Mouse (Mus musculus) CH12.LX (cell line): ENCODE data around the gene Prdx2. TPM values are rescaled to one million over a fixed set of nuclear protein-coding genes. Genes with fewer than 3 reads are reported as not detected.
A peak's percentile ranks its signal among the peaks of the same experiment; 100 is the strongest.

ENCODE experiments used
- DNase-seq: peaks from one replicate; pipeline ENCODE4 v3.0.0-alpha.2; 2013; ENCODE audit errors: extremely low read depth
- H3K27ac ChIP-seq: 2 replicates; pipeline ENCODE4 v1.5.1; 2012; ENCODE audit warnings: low read depth, mild to moderate bottlenecking, control low read depth, moderate library complexity; ENCODE audit not compliant: insufficient read depth
- H3K27me3 ChIP-seq: replicated peaks from 2 replicates; pipeline ENCODE3; 2012; ENCODE audit warnings: inconsistent platforms
- H3K36me3 ChIP-seq, 2 experiments: replicated peaks in 1 of 2; 2 replicates each; pipeline versions ENCODE3 to v1.6.1; 2012; ENCODE audit warnings: inconsistent platforms in 1 of 2, low read length in 1 of 2, mild to moderate bottlenecking in 1 of 2, mixed read lengths in 1 of 2, moderate library complexity in 1 of 2; ENCODE audit not compliant: control insufficient read depth in 1 of 2, insufficient read depth in 1 of 2
- H3K4me1 ChIP-seq, 2 experiments: 2 replicates each; pipeline ENCODE4 v1.6.1; 2012; ENCODE audit warnings: inconsistent platforms in 1 of 2, moderate library complexity in 1 of 2; ENCODE audit not compliant: insufficient read depth in 2 of 2, control insufficient read depth in 1 of 2
- H3K4me2 ChIP-seq: 2 replicates; pipeline ENCODE4 v1.6.1; 2012; ENCODE audit warnings: low read depth, mild to moderate bottlenecking, control low read depth; ENCODE audit not compliant: poor library complexity, insufficient read depth, severe bottlenecking
- H3K4me3 ChIP-seq, 3 experiments: fragments of 150-350 bp in 1 of 3; sonication (generic) in 1 of 3; replicated peaks in 1 of 3; 2 replicates each; pipeline versions ENCODE3 to v1.5.1; 2011 to 2012; ENCODE audit warnings: low read depth in 2 of 3, low read length in 2 of 3, mild to moderate bottlenecking in 2 of 3, moderate library complexity in 2 of 3, control low read depth in 1 of 3, improper control_type of control experiment in 1 of 3, inconsistent platforms in 1 of 3, mixed read lengths in 1 of 3; ENCODE audit not compliant: poor library complexity in 1 of 3
- H3K79me2 ChIP-seq: replicated peaks from 2 replicates; pipeline ENCODE4 v1.6.1; 2012; ENCODE audit warnings: mild to moderate bottlenecking, moderate library complexity; ENCODE audit not compliant: control insufficient read depth, poor library complexity, insufficient read depth, severe bottlenecking; ENCODE audit errors: extremely low read depth
- H3K9ac ChIP-seq: 2 replicates; pipeline ENCODE4 v1.6.1; 2012; ENCODE audit warnings: low read depth, mild to moderate bottlenecking, control low read depth, moderate library complexity; ENCODE audit not compliant: insufficient read depth
- H3K9me3 ChIP-seq: replicated peaks from 2 replicates; pipeline ENCODE3; 2012; ENCODE audit warnings: low read length, inconsistent platforms, mixed read lengths
- CHD1 ChIP-seq: IDR thresholded peaks from 2 replicates; pipeline ENCODE4 v1.6.1; 2012; ENCODE audit warnings: low read depth, low read length, improper control_type of control experiment, inconsistent platforms
- CHD2 ChIP-seq: IDR thresholded peaks from 2 replicates; pipeline ENCODE4 v1.6.1; 2011; ENCODE audit warnings: low read length, improper control_type of control experiment
- E2F4 ChIP-seq: IDR thresholded peaks from 2 replicates; pipeline ENCODE4 v1.6.1; 2011; ENCODE audit warnings: low read depth, low read length, improper control_type of control experiment; ENCODE audit not compliant: insufficient replicate concordance
- ELF1 ChIP-seq: IDR thresholded peaks from 2 replicates; pipeline ENCODE4 v1.6.1; 2014; ENCODE audit warnings: low read depth, mild to moderate bottlenecking, inconsistent platforms, low read length, improper control_type of control experiment
- EP300 ChIP-seq: IDR thresholded peaks from 2 replicates; pipeline ENCODE4 v1.6.1; 2011; ENCODE audit warnings: low read length, improper control_type of control experiment
- ETS1 ChIP-seq: conservative IDR thresholded peaks from 2 replicates; pipeline ENCODE4 v1.6.1; 2012; ENCODE audit warnings: low read depth, mild to moderate bottlenecking, inconsistent platforms, low read length, improper control_type of control experiment, moderate library complexity
- GABPA ChIP-seq: IDR thresholded peaks from 2 replicates; pipeline ENCODE4 v1.6.1; 2012; ENCODE audit warnings: low read depth, low read length, improper control_type of control experiment, inconsistent platforms; ENCODE audit not compliant: insufficient replicate concordance
- HCFC1 ChIP-seq: IDR thresholded peaks from 2 replicates; pipeline ENCODE4 v1.6.1; 2012; ENCODE audit warnings: low read depth, mild to moderate bottlenecking, inconsistent platforms, low read length, improper control_type of control experiment
- IRF4 ChIP-seq: IDR thresholded peaks from 2 replicates; pipeline ENCODE4 v1.6.1; 2014; ENCODE audit warnings: low read depth, mild to moderate bottlenecking, inconsistent platforms, low read length, improper control_type of control experiment
- KAT2A ChIP-seq: IDR thresholded peaks from 2 replicates; pipeline ENCODE4 v1.6.1; 2012; ENCODE audit warnings: low read length, improper control_type of control experiment, inconsistent platforms; ENCODE audit not compliant: insufficient replicate concordance
- MAFK ChIP-seq: IDR thresholded peaks from 2 replicates; pipeline ENCODE4 v1.6.1; 2011; ENCODE audit warnings: low read length, improper control_type of control experiment; ENCODE audit not compliant: insufficient replicate concordance
- MAX ChIP-seq: IDR thresholded peaks from 2 replicates; pipeline ENCODE4 v1.6.1; 2011; ENCODE audit warnings: low read length, improper control_type of control experiment
- MEF2A ChIP-seq: IDR thresholded peaks from 2 replicates; pipeline ENCODE4 v1.6.1; 2014; ENCODE audit warnings: low read depth, mild to moderate bottlenecking, inconsistent platforms, low read length, improper control_type of control experiment, borderline replicate concordance
- MXI1 ChIP-seq: IDR thresholded peaks from 2 replicates; pipeline ENCODE4 v1.6.1; 2011; ENCODE audit warnings: mild to moderate bottlenecking, low read depth, low read length, improper control_type of control experiment
- NELFE ChIP-seq: IDR thresholded peaks from 2 replicates; pipeline ENCODE4 v1.6.1; 2011; ENCODE audit warnings: low read depth, low read length, improper control_type of control experiment
- POLR2A ChIP-seq: IDR thresholded peaks from 2 replicates; pipeline ENCODE4 v1.6.1; 2011; ENCODE audit warnings: low read depth, mild to moderate bottlenecking, improper control_type of control experiment, low read length
- RAD21 ChIP-seq: IDR thresholded peaks from 2 replicates; pipeline ENCODE4 v1.6.1; 2011; ENCODE audit warnings: low read depth, mild to moderate bottlenecking, low read length, improper control_type of control experiment, moderate library complexity
- SIN3A ChIP-seq: IDR thresholded peaks from 2 replicates; pipeline ENCODE4 v1.6.1; 2012; ENCODE audit warnings: low read length, improper control_type of control experiment, inconsistent platforms
- TBP ChIP-seq: conservative IDR thresholded peaks from 2 replicates; pipeline ENCODE4 v1.6.1; 2011; ENCODE audit warnings: low read depth, low read length, improper control_type of control experiment
- ZC3H11A ChIP-seq: IDR thresholded peaks from 2 replicates; pipeline ENCODE4 v1.6.1; 2012; ENCODE audit warnings: low read depth, mild to moderate bottlenecking, inconsistent platforms, low read length, improper control_type of control experiment
- ZKSCAN1 ChIP-seq: IDR thresholded peaks from 2 replicates; pipeline ENCODE4 v1.6.1; 2012; ENCODE audit warnings: low read depth, inconsistent platforms, low read length, improper control_type of control experiment, borderline replicate concordance
- ZNF384 ChIP-seq: IDR thresholded peaks from 2 replicates; pipeline ENCODE4 v1.6.1; 2012; ENCODE audit warnings: low read depth, low read length, improper control_type of control experiment, inconsistent platforms
- dilution Hi-C: fragments of 300-500 bp; cut with MboI; formaldehyde crosslinking; loops from 2 replicates; pipeline ENCODE4 v1.14.3; 2020; ENCODE audit warnings: low sequenced_read_pairs; ENCODE audit not compliant: extremely low pct_unique_long_range_greater_than_20kb, extremely low pct_ligation_motif_present
- in situ Hi-C: fragments of 300-500 bp; cut with MboI; formaldehyde crosslinking; loops from 3 replicates; pipeline ENCODE4 v1.14.3; 2019; ENCODE audit warnings: low sequenced_read_pairs, low pct_ligation_motif_present, low pct_unique_long_range_greater_than_20kb, mixed read lengths
- polyA plus RNA-seq: library from polyadenylated mRNA; unstranded; fragments of >175 nt; gene quantifications from 2 replicates; pipeline ENCODE4 v1.2.1, GENCODE M21; 2012; ENCODE audit warnings: low read depth; ENCODE audit not compliant: insufficient read length
- total RNA-seq, 2 experiments: library from RNA; depleted of rRNA; stranded (reverse); fragments of 300-350 nt in 1 of 2; fragments of >200 nt in 1 of 2; gene quantifications; 2 replicates each; pipeline ENCODE4 v1.2.3; 2012 to 2014

Gene Prdx2
- total and polyA plus RNA-seq, 3 experiments = 158 to 232 (median 218) TPM

GRCm38 (mm10) chr8:84949753-84950152 is 19.6 kb upstream of the Prdx2 start:
- in situ Hi-C loops = no loop called here
- H3K27me3 ChIP-seq = peaks cover 57% of the 10 kb centered on the region
- TF ChIP-seq E2F4 (no peak), NELFE (no peak), ELF1 (no peak), MAFK (no peak), KAT2A (no peak), RAD21 (no peak), ETS1 (no peak), ZKSCAN1 (no peak), ZC3H11A (no peak), TBP (no peak)
- TF ChIP-seq, all 38 proteins: peak for 0

DNA sequence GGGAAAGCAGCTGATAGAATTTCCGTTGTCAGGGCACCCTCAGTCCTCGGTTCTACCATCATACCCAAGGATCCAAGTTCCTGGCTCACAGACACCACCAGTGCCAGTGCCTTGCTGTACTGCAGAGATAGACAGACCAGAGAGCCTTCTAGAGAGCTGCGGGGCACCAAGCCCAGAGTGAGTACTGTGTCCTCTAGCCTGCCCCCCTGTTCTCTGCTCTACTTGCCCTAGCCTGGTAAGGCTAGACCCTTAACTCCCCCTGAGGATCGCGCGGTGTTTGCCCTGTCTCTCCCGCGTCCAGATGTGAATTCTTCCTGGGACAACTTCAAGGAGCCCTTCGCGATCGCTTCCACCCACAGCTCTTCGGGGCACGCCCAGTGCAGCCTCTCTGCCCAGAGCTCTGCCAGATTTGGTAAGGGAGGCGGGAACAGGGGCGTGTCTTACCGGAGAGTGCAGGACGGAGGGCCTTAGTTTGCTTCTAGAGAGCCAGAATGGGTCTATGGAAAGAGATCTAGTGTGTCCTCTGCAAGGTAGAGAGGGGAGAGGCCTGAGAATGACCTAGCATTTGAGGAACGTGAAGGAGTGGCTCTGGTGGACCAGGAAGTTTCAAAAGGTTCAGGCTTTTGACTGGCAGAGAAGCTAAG is 16.7 kb upstream of the Prdx2 start:
- H3K79me2 ChIP-seq = no peaks in the 10 kb centered on the region
- dilution Hi-C loops (no loop called here), in situ Hi-C loops (no loop called here)
- peaks cover 36% of the 10 kb centered on the region for H3K27me3 ChIP-seq
- peak; percentile 26 for DNase-seq
- no peak overlapping the region for H3K4me3 ChIP-seq
- H3K36me3 ChIP-seq = peaks cover 5 to 23% of the 10 kb centered on the region in 2 experiments
- H3K9me3 ChIP-seq = no peaks in the 10 kb centered on the region
- H3K9ac ChIP-seq = no peak overlapping the region
- TF ChIP-seq CHD1 (no peak), ELF1 (no peak), SIN3A (no peak), MAX (no peak), TBP (no peak), EP300 (no peak), HCFC1 (no peak), GABPA (no peak), IRF4 (no peak), POLR2A (no peak), ETS1 (no peak), CHD2 (no peak), MEF2A (no peak), ZNF384 (no peak), MXI1 (no peak)
- H3K4me1 ChIP-seq = peaks cover 2 to 7% of the 10 kb centered on the region in 2 experiments; a peak in 3 of 4 replicates
- peak overlapping the region; percentile 67 for H3K4me2 ChIP-seq
- H3K27ac ChIP-seq = no peak overlapping the region

More at GRCm38 (mm10) chr8:84949753-84950152, 19.6 kb upstream of the Prdx2 start:
- peaks cover 2% of the 10 kb centered on the region for H3K9me3 ChIP-seq
- no peak overlapping the region for H3K4me2 ChIP-seq
- no peak overlapping the region for H3K4me3 ChIP-seq
- H3K27ac ChIP-seq = no peak overlapping the region
- H3K36me3 ChIP-seq = no peaks in the 10 kb centered on the region
- dilution Hi-C loops = no loop called here
- H3K4me1 ChIP-seq = peaks cover 6 to 7% of the 10 kb centered on the region in 2 experiments
- H3K9ac ChIP-seq = no peak overlapping the region
- no peaks in the 10 kb centered on the region for H3K79me2 ChIP-seq
- DNase-seq = no peak
